37 mouse cellular contexts compared by ENCODE assay signal in genomic region chr5:65544616-65545015, GRCm38 (mm10). TPM values are rescaled to one million over a fixed set of nuclear protein-coding genes. Genes with fewer than 3 reads are reported as not detected.
"Had no signal": no experiment of that assay in that cellular context is flagged by ENCODE, and none has a peak within 500 bp of the region (broad histone marks: within the 10 kb centered on the region; RNA-seq: fewer than 3 reads in every experiment).

No protein-coding gene starts in this region.

- H3K9me3 ChIP-seq: embryonic facial prominence, embryonic 10.5 days; embryonic facial prominence, embryonic 12.5 days; embryonic facial prominence, embryonic 13.5 days; embryonic facial prominence, embryonic 15.5 days; forebrain, embryonic 10.5 days; forebrain, embryonic 12.5 days; forebrain, embryonic 13.5 days; forebrain, embryonic 15.5 days had no signal

- H3K4me1 ChIP-seq: forebrain, embryonic 12.5 days; forebrain, embryonic 13.5 days had no signal

- H3K27ac ChIP-seq: embryonic facial prominence, embryonic 10.5 days; embryonic facial prominence, embryonic 12.5 days; embryonic facial prominence, embryonic 13.5 days; embryonic facial prominence, embryonic 15.5 days; forebrain, embryonic 10.5 days; forebrain, embryonic 12.5 days; forebrain, embryonic 13.5 days; forebrain, embryonic 15.5 days; gastrocnemius, adult 2 months; heart, adult 2 months had no signal

- H3K4me3 ChIP-seq: embryonic facial prominence, embryonic 10.5 days; embryonic facial prominence, embryonic 12.5 days; embryonic facial prominence, embryonic 13.5 days; embryonic facial prominence, embryonic 15.5 days; erythroblast, embryonic 14.5 days; forebrain, embryonic 10.5 days; forebrain, embryonic 12.5 days; forebrain, embryonic 13.5 days; forebrain, embryonic 15.5 days; gastrocnemius, adult 2 months; heart, adult 2 months had no signal

- H3K9ac ChIP-seq: embryonic facial prominence, embryonic 12.5 days; embryonic facial prominence, embryonic 13.5 days; embryonic facial prominence, embryonic 15.5 days; forebrain, embryonic 12.5 days; forebrain, embryonic 13.5 days; forebrain, embryonic 15.5 days; forebrain, postnatal 0 days had no signal

- ATAC-seq: forebrain, embryonic 13.5 days; forebrain, embryonic 14.5 days; forebrain, embryonic 15.5 days; forebrain, embryonic 16.5 days; forebrain, postnatal 0 days had no signal

- DNase-seq: cerebellum, adult 2 months; cerebellum, adult 8-10 months; cerebellum, adult 9-10 months; cerebellum, adult 9-11 months; cerebellum, postnatal 10 days; cerebellum, postnatal 14 days; cerebellum, postnatal 25 days; cerebellum, postnatal 36 days; embryo, embryonic 11 days; forebrain, postnatal 0 days; gastrocnemius, adult 2 months; gastrocnemius, postnatal 10 days; gastrocnemius, postnatal 14 days; gastrocnemius, postnatal 25 days; gastrocnemius, postnatal 36 days; heart, adult 18-20 months; heart, adult 2 months had no signal

- H3K27me3 ChIP-seq: embryonic facial prominence, embryonic 12.5 days; embryonic facial prominence, embryonic 13.5 days; embryonic facial prominence, embryonic 15.5 days; forebrain, embryonic 12.5 days; forebrain, embryonic 13.5 days; forebrain, embryonic 15.5 days had no signal

- H3K4me2 ChIP-seq: embryonic facial prominence, embryonic 12.5 days; embryonic facial prominence, embryonic 13.5 days; embryonic facial prominence, embryonic 15.5 days; forebrain, embryonic 12.5 days; forebrain, embryonic 13.5 days; forebrain, embryonic 15.5 days had no signal

- H3K36me3 ChIP-seq: embryonic facial prominence, embryonic 13.5 days; forebrain, embryonic 15.5 days had no signal

RNA-seq across cellular contexts. Expression of gene Gm43552, which starts 52.0 kb away (rescaled TPM):
- total RNA-seq: common myeloid progenitor, adult 5-6 weeks; forebrain, postnatal 0 days; gastrocnemius, adult 18-20 months; gastrocnemius, adult 2 months; gastrocnemius, postnatal 36 days; granulocyte monocyte progenitor cell, adult 5-6 weeks; heart, adult 2 months had no signal
- polyA plus RNA-seq: cerebellum, adult 2 months; cortical plate, adult 2 months; embryonic facial prominence, embryonic 10.5 days; embryonic facial prominence, embryonic 11.5 days; embryonic facial prominence, embryonic 12.5 days; embryonic facial prominence, embryonic 13.5 days; embryonic facial prominence, embryonic 14.5 days; erythroblast, embryonic 14.5 days; forebrain, embryonic 10.5 days; forebrain, embryonic 11.5 days; forebrain, embryonic 12.5 days; forebrain, embryonic 13.5 days; forebrain, embryonic 14.5 days; forebrain, embryonic 15.5 days; forebrain, embryonic 16.5 days; forebrain, postnatal 0 days; frontal cortex, adult 2 months; gonadal fat pad, adult 2 months; heart, adult 2 months had no signal
